Mouse (Mus musculus) spleen, postnatal 14 days (tissue): ENCODE results near the gene Rnf8.

Experiments
- DNase-seq, 2 experiments: peaks; one replicate each; pipeline ENCODE4 v3.0.0; 2021 to 2022; ENCODE audit warnings: low spot score in 2 of 2

The Rnf8 gene

GRCm38 (mm10) chr17:29680921-29681320, 66.3 kb downstream of the Rnf8 start:
- no peak for DNase-seq

GRCm38 (mm10) chr17:29681669-29682068, 67.1 kb downstream of the Rnf8 start:
- DNase-seq, result no peak

GRCm38 (mm10) chr17:29682261-29682660, 67.7 kb downstream of the Rnf8 start:
- no peak for DNase-seq

GRCm38 (mm10) chr17:29683127-29683526, 68.5 kb downstream of the Rnf8 start:
- no peak for DNase-seq

- no peak for DNase-seq
Observed at GRCm38 (mm10) chr17:29684275-29684674, 69.7 kb downstream of the Rnf8 start.

GRCm38 (mm10) chr17:29686771-29687170, 72.2 kb downstream of the Rnf8 start:
- DNase-seq, result no peak

- no peak for DNase-seq
Observed at GRCm38 (mm10) chr17:29687373-29687772, 72.8 kb downstream of the Rnf8 start.

GRCm38 (mm10) chr17:29688610-29689009, 74.0 kb downstream of the Rnf8 start:
- no peak for DNase-seq

- no peak for DNase-seq
Observed at GRCm38 (mm10) chr17:29690257-29690656, 75.7 kb downstream of the Rnf8 start.

GRCm38 (mm10) chr17:29692827-29693226, 78.2 kb downstream of the Rnf8 start:
- DNase-seq, result no peak

GRCm38 (mm10) chr17:29693571-29693970, 79.0 kb downstream of the Rnf8 start:
- DNase-seq, result no peak

GRCm38 (mm10) chr17:29694516-29694915, 79.9 kb downstream of the Rnf8 start:
- no peak for DNase-seq
